Mouse (Mus musculus) heart, embryonic 16.5 days (tissue): ENCODE measurements at regions not wholly inside any gene's neighbourhood (a gene's known extent, or its start where the extent isn't known, plus 50 kb on each side); places are given as distances from the start of the nearest gene placed in this dataset.
"Not testable (repeated sequence)": the region's sequence is repeated elsewhere in the genome, so short reads cannot be mapped to it uniquely, and the experiment has no call there.

ENCODE experiments used
- ATAC-seq: fragments of 200-750 bp; cut with Nextera tagmentation; replicated peaks from 2 replicates; pipeline ENCODE4 v1.8.0; 2017; ENCODE audit warnings: moderate number of reproducible peaks; ENCODE audit not compliant: insufficient read depth, low FRiP score; ENCODE audit errors: extremely low read depth
- H3K27ac ChIP-seq: fragments of 300-500 bp; sonication (generic); 2 replicates; pipeline ENCODE4 v1.5.1; 2014; ENCODE audit warnings: mild to moderate bottlenecking, low read length, control low read depth, moderate library complexity
- H3K27me3 ChIP-seq: fragments of 300-500 bp; sonication (generic); 2 replicates; pipeline ENCODE4 v1.6.1; 2014; ENCODE audit warnings: low read length, mixed read lengths; ENCODE audit not compliant: control insufficient read depth, insufficient read depth
- H3K36me3 ChIP-seq: fragments of 300-500 bp; sonication (generic); 2 replicates; pipeline ENCODE4 v1.6.1; 2014; ENCODE audit not compliant: control insufficient read depth, insufficient read depth
- H3K4me1 ChIP-seq: fragments of 300-500 bp; sonication (generic); 2 replicates; pipeline ENCODE4 v1.6.1; 2014; ENCODE audit warnings: low read length, mixed read lengths; ENCODE audit not compliant: control insufficient read depth, insufficient read depth
- H3K4me2 ChIP-seq: fragments of 300-500 bp; sonication (generic); 2 replicates; pipeline ENCODE4 v1.6.1; 2014; ENCODE audit warnings: low read depth, mild to moderate bottlenecking, control low read depth, low read length
- H3K4me3 ChIP-seq: fragments of 300-500 bp; sonication (generic); 2 replicates; pipeline ENCODE4 v1.5.1; 2014; ENCODE audit warnings: mild to moderate bottlenecking, control low read depth, low read length
- H3K9ac ChIP-seq: fragments of 300-500 bp; sonication (generic); 2 replicates; pipeline ENCODE4 v1.6.1; 2014; ENCODE audit warnings: low read length, control low read depth
- H3K9me3 ChIP-seq: fragments of 300-500 bp; sonication (generic); replicated peaks from 2 replicates; pipeline ENCODE4 v1.6.1; 2016; ENCODE audit warnings: low read length; ENCODE audit not compliant: control insufficient read depth
- WGBS: fragments of 180-500 bp; shearing (Covaris S2); extraction: QIAGEN DNeasy Blood & Tissue Kit; methylation state at CpG from one replicate; pipeline ENCODE4 v1.1.7; 2014; 5-methylcytosine and 5-hydroxymethylcytosine counted together

GRCm38 (mm10) chr14:53080556-53080955 lies 585.0 kb upstream of the Olfr1507 start:
- H3K9ac ChIP-seq, H3K36me3 ChIP-seq, H3K9me3 ChIP-seq, H3K27me3 ChIP-seq, ATAC-seq, H3K4me2 ChIP-seq, H3K4me1 ChIP-seq, H3K4me3 ChIP-seq, H3K27ac ChIP-seq: not testable (repeated sequence)
- WGBS = 70% methylated on average over 3 of the region's 3 CpGs

DNA sequence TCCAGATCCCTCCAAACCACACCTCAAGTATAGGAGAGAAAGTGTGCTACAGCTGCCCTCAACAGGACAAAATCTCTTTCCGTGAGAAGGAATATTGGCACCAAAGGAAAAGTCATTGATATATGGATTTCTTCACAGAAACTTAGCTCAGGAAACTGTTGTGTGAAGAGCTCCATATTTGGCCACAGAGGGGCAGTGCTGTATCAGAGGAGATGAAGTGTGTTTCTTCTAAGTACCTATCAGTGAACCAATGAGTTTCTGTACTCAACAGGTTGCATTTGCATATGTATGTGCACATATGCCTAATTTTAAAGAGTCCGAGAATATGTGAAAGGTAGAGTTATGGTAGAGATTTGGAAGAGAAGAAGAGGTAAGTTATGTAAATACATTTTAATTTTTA lies 580.4 kb upstream of the Olfr1507 start:
- not testable (repeated sequence) for H3K9me3 ChIP-seq, H3K4me2 ChIP-seq, H3K4me1 ChIP-seq, H3K36me3 ChIP-seq, ATAC-seq, H3K27ac ChIP-seq, H3K4me3 ChIP-seq, H3K9ac ChIP-seq, H3K27me3 ChIP-seq
- WGBS = 72% methylated on average over 2 of the region's 2 CpGs

DNA sequence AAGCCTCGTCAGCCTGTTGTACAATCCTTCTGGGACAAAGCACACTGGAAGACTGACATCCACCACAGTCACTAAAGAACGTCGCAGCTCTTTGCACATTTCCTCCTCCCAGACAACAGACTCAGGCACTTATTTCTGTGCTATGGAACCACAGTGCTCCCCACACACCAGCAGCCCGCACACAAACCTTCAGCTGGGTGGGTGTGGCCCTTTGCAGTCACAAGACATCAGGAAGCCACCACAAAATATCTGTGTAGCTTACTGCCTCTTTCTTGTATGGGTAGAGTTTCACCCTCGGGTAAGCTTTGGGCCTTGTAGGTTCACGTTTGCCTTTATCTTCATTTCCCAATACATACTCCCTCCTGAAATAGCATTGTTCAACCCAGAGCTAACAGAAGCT lies 577.6 kb upstream of the Olfr1507 start:
- ATAC-seq, H3K4me2 ChIP-seq, H3K36me3 ChIP-seq, H3K4me3 ChIP-seq, H3K4me1 ChIP-seq, H3K9ac ChIP-seq, H3K9me3 ChIP-seq, H3K27ac ChIP-seq, H3K27me3 ChIP-seq: not testable (repeated sequence)
- 71% methylated on average over 6 of the region's 6 CpGs for WGBS

DNA sequence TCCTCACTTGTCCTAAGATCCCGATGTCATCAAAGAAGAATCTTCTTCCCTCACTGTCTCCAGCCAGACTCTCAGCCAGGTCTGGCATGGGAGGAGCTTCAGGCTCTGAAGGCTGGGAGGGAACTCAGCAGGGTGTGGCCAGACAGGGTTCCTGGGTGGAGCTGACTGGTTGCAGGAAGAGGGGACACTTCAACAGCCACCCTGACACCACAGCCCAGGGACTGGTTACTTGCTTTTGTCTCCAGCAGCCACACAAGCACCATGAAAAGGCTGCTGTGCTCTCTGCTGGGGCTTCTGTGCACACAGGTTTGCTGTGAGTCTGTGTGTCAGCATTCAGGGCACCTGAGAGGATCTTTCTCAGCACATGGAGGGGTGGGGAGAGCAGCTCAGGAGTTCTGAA lies 577.0 kb upstream of the Olfr1507 start:
- WGBS = no CpG with 5 or more reads among the region's 1 CpGs
- not testable (repeated sequence) for H3K27me3 ChIP-seq, H3K4me2 ChIP-seq, H3K9ac ChIP-seq, H3K9me3 ChIP-seq, H3K36me3 ChIP-seq, H3K4me1 ChIP-seq, H3K4me3 ChIP-seq, H3K27ac ChIP-seq, ATAC-seq

- H3K27me3 ChIP-seq, H3K9ac ChIP-seq, H3K4me1 ChIP-seq, H3K9me3 ChIP-seq, H3K4me3 ChIP-seq, H3K4me2 ChIP-seq, ATAC-seq, H3K36me3 ChIP-seq, H3K27ac ChIP-seq: not testable (repeated sequence)
- 47% methylated on average over 2 of the region's 3 CpGs for WGBS
Observed at GRCm38 (mm10) chr14:53054439-53054838, 558.9 kb upstream of the Olfr1507 start.

GRCm38 (mm10) chr14:53053465-53054123 lies 558.0 kb upstream of the Olfr1507 start:
- ATAC-seq, H3K27ac ChIP-seq, H3K4me3 ChIP-seq, H3K27me3 ChIP-seq, H3K9me3 ChIP-seq, H3K36me3 ChIP-seq, H3K4me2 ChIP-seq, H3K9ac ChIP-seq, H3K4me1 ChIP-seq: not testable (repeated sequence)
- 42% methylated on average over 2 of the region's 3 CpGs for WGBS

GRCm38 (mm10) chr14:53047683-53048082 lies 552.1 kb upstream of the Olfr1507 start:
- not testable (repeated sequence) for H3K9ac ChIP-seq, ATAC-seq, H3K4me2 ChIP-seq, H3K4me1 ChIP-seq, H3K27ac ChIP-seq, H3K36me3 ChIP-seq, H3K27me3 ChIP-seq, H3K4me3 ChIP-seq, H3K9me3 ChIP-seq
- WGBS = 63% methylated on average over 3 of the region's 3 CpGs

DNA sequence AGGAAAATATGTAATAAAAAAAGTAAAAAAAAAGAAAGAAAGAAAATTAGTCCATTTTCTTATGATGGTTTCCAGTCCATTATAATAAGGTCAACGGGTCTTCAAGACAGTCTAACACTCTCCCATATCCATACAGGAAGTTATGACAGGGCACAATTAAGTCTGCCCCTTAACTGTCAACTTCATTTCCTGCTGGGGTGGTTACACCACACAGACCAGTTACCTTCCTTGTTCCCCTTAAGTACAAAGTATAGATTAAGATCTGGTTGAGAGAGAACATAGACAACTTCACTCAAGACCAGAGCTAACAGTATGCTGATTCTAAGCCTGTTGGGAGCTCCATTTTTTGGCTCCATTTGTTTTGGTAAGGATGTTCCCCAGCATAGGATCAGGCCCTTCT lies 551.4 kb upstream of the Olfr1507 start:
- H3K4me1 ChIP-seq, H3K9me3 ChIP-seq, H3K4me2 ChIP-seq, ATAC-seq, H3K36me3 ChIP-seq, H3K27me3 ChIP-seq, H3K9ac ChIP-seq, H3K27ac ChIP-seq, H3K4me3 ChIP-seq: not testable (repeated sequence)
- WGBS = 69% methylated on average over 1 of the region's 1 CpGs

- H3K36me3 ChIP-seq, H3K4me3 ChIP-seq, H3K4me1 ChIP-seq, H3K9me3 ChIP-seq, H3K27ac ChIP-seq, H3K4me2 ChIP-seq, H3K9ac ChIP-seq, H3K27me3 ChIP-seq, ATAC-seq: not testable (repeated sequence)
- WGBS = 55% methylated on average over 2 of the region's 3 CpGs
Observed at GRCm38 (mm10) chr14:53045331-53045730, 549.8 kb upstream of the Olfr1507 start.

GRCm38 (mm10) chr14:53044101-53044500 lies 548.6 kb upstream of the Olfr1507 start:
- not testable (repeated sequence) for H3K27me3 ChIP-seq, ATAC-seq, H3K36me3 ChIP-seq, H3K9ac ChIP-seq, H3K4me2 ChIP-seq, H3K4me3 ChIP-seq, H3K27ac ChIP-seq, H3K4me1 ChIP-seq, H3K9me3 ChIP-seq
- WGBS = 68% methylated on average over 3 of the region's 4 CpGs
